Mouse (Mus musculus) left cerebral cortex, postnatal 10 days (tissue): Measurements from ENCODE around the gene Olfr291. TPM values are rescaled to one million over a fixed set of nuclear protein-coding genes. Genes with fewer than 3 reads are reported as not detected.

ENCODE experiments used
- DNase-seq, 2 experiments: peaks; one replicate each; pipeline ENCODE4 v3.0.0; 2021 to 2022; ENCODE audit warnings: low spot score in 2 of 2, mixed read lengths in 1 of 2; ENCODE audit errors: extremely low spot score in 1 of 2
- intact Hi-C: fragments of 180-260 bp; cut with DNase I; formaldehyde crosslinking; loops from one replicate; pipeline ENCODE4 v1.15.1; 2025
- total RNA-seq, 2 experiments: library from RNA; stranded (reverse); gene quantifications; 2 replicates each; pipeline ENCODE4 v1.2.3; 2021

The Olfr291 gene
- not detected for total RNA-seq

DNA sequence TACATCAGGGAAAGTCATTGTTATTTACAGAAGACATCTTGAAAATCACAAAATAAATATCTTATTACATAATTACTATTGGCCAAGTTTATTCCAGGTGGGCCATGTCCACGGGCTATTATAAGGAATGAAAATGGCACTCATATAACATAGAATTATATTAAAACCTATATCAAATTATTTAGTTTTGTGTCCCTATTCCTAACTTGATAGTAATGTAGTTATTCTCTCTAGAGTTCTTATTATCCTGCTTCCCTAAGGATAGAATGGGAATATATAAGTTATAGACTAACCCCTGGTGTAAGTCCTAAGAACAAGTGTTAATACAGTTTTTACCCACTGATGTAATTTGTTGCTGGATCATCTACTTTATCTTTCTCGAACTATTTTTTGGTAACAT, at the start of gene Olfr291:
Gene Olfr291 (plus strand): TSS at position 301 of the 400 bp plus-strand sequence.
- intact Hi-C loops: no loop called here
- no peak for DNase-seq

DNA sequence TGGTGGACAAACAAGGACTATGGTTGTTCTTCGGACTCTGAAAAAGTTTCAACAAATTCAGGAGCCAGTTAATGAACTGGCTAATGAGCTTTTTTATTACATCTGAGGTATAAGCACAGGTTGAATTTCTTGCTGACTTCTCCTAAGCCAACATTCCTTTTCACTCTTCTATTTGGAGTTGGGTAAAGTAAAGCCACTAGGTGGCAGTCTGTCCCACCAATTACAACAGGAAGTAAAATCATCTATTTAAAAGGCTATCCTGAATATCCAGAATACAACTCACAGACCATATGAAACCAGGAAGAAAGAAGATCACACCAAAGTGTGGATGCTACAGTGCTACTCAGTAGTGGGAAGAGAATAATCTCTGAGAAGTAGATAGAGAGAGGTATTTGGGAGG, 48.1 kb upstream of the Olfr291 start:
- DNase-seq: peak in 1 of 2 experiments; percentile 32
- intact Hi-C loops: no loop called here

DNA sequence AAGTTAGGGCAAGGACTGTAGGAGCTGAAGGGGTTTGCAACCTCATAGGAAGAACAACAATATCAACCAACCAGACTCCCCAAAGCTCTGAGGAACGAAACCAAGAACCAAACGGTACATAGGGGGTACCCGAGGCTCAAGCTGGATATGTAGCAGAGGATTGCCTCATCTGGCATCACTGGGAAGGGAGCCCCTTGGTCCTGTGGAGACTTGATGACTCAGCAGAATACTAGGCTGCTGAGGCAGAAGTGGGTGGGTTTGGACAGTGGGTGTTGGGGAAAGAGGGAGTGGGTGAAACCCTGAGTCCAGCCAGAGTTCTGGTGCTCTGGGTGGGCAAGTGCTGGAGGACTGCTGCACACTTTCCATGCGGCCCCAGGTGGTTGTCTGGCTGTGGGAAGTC, 47.2 kb upstream of the Olfr291 start:
- no peak for DNase-seq
- intact Hi-C loops: no loop called here

DNA sequence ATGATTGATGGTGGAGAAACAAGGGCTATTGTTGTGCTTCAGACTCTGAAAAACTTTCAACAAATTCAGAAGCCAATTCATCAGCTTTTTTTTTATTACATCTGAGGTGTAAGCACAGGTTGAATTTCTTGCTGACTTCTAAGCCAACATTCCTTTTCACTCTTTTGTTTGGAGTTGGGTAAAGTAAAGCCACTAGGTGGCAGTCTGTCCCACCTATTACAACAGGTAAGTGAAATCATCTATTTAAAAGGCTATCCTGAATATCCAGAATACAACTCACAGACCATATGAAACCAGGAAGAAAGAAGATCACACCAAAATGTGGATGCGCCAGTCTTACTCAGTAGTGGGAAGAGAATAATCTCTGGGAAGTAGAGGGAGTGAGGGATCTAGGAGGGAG, 31.2 kb downstream of the Olfr291 start:
- intact Hi-C loops: no loop called here
- DNase-seq: no peak

Other genes starting within 250 kb of the Olfr291 start
- 10 to 100 TPM; 14.9 to 17.0 TPM for gene Fah, start 246.8 kb upstream of the Olfr291 start, total RNA-seq
- gene Zfand6, start 163.6 kb upstream of the Olfr291 start, total RNA-seq: 10 to 100 TPM; 53.0 to 55.1 TPM
- not detected for gene Vmn2r65, start 110.6 kb downstream of the Olfr291 start, total RNA-seq
- not detected for gene Vmn2r66, start 158.7 kb downstream of the Olfr291 start, total RNA-seq